Mouse (Mus musculus): ENCODE measurements at regions not wholly inside any gene's neighbourhood (a gene's known extent, or its start where the extent isn't known, plus 50 kb on each side); places are given as distances from the start of the nearest gene placed in this dataset.
A peak's percentile ranks its signal among the peaks of the same experiment; 100 is the strongest.

GRCm38 (mm10) chr11:117589422-117589821 is 64.7 kb upstream of the Tnrc6c start:
- DNase-seq, result no peak

DNA sequence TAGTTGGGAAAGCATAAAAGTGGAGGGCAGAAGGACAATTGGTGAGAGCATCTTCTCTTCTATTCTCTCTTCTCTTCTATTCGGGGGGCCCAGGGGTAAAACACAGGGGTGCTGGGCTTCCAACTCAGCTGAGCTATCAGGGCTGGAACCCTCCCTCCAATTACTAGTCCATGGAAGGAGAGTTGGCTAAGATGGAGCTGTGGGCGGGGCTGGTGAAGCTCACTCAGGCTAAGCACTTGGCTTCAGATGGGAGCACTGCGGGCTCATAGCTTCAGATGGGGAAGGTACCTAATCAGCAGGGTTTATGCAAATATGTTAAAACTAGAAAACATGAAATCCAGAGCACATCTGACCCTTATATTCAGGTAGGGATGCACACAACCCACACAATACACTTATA is 61.5 kb upstream of the Tnrc6c start:
- DNase-seq, result no peak

GRCm38 (mm10) chr11:117596201-117596600 is 57.9 kb upstream of the Tnrc6c start:
- no peak for DNase-seq

DNA sequence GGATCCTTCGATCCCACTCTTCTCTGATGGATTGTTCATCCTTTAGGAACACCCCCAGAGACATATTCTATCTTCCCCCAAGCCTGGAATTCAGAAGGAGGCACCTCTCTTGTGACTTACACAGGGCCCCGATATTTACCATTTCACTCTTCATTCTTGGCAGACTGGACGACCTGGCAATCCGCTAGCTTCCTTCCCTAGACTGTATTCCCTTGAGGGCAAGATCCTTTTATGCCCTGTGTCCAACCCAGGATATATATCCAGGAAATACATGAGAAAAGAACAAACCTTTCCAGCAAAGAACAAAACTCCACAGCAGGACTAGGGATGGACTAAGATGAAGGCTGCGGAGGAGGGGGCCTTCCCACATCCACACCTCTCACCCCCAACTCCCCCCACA is 56.3 kb upstream of the Tnrc6c start:
- DNase-seq, result no peak

DNA sequence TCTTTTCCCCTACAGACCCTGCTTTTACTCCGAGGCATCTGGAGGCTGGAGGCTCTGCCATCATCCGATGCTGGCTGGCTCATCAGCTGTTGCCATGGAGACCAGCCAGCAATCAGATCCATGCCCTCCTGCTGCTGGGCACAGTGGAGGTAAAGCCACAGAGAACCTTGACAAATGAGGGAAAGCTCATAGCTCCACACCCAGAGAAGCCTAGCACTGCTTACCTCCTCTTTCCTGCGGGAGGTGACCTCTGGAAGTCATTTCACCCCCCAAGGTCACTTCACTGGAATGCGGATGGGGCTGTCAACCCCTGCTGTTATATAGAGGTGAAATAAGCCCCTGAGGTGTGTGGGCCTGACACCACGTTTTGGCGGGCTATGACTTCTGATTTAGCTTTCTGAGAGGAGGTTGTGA is 55.9 kb upstream of the Tnrc6c start:
- peak; percentile 44 for DNase-seq

DNA sequence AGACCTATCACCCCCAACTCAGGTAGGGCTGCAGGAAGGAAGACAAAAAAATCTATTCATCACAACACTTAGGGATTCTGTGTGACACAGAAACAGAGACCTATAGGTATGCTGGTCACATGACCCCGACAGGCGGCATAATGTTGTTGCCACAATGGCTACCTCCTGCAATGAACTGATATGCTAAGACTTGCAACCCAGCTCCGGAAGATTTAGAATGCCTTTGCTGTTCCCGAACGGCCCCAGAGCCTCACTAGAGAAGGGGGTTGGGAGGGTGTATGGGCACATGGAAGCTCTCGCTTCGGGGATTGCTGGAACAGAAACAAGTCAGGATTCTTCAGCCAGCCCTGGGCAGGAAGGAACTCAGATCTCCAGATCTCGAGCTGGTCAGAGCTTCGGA is 55.5 kb upstream of the Tnrc6c start:
- no peak for DNase-seq

GRCm38 (mm10) chr11:117599049-117599787 is 54.9 kb upstream of the Tnrc6c start:
- DNase-seq, result no peak

GRCm38 (mm10) chr11:117599788-117600263 is 54.3 kb upstream of the Tnrc6c start:
- DNase-seq, result no peak

DNA sequence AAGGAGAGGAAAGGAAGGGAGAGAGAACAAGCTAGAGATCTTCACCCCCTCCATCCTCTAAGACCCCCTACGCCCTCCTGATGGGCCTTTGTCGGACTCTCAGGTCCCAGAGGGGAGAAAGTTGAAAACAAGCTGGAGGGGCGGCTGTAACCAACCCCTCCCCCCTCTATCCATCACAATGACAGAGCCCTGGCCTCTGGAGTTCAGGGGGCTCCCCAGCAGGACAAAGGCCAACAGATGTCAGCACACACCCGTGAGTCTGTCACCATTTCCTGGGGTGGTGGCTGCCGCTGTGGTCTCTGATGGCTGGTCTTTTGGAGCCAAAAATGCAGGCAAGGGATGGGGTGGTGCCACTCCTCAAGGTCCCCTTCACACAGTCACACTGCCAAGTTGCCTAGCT is 52.9 kb upstream of the Tnrc6c start:
- no peak for DNase-seq

DNA sequence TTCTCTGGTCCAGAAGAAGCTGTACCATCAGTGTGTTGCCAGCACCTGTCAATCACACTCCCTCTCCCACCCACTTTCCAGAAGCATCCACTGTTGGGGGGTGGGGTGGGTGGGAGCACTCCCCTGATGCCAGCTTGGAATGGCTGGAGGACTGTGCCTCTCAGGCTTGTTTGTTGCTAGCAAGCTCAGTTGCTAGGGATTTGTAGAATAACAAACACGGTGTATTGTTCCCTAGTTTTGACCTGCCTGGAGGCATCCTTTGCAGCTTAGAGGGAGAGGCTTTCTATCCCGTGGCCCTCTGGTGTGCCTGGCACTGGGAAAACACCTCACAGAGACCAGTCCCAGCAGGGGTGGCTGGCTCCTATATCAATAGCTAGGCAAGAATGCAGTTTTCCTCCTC is 50.1 kb upstream of the Tnrc6c start:
- DNase-seq, result no peak

All from kidney, adult 11 months (tissue).